Mouse (Mus musculus) hindbrain, embryonic 14.5 days (tissue): ENCODE measurements around the gene Hmgn2. TPM values are rescaled to one million over a fixed set of nuclear protein-coding genes. Genes with fewer than 3 reads are reported as not detected.

ENCODE experiments used
- ATAC-seq: fragments of 200-750 bp; cut with Nextera tagmentation; 2 replicates; pipeline ENCODE4 v1.8.0; 2017; ENCODE audit warnings: moderate number of reproducible peaks, mild to moderate bottlenecking, moderate TSS enrichment, moderate library complexity; ENCODE audit not compliant: low FRiP score
- DNase-seq: peaks from one replicate; pipeline ENCODE4 v3.0.0-alpha.2; 2015; ENCODE audit warnings: low spot score
- H3K27ac ChIP-seq: fragments of 300-500 bp; sonication (generic); 2 replicates; pipeline ENCODE4 v1.5.1; 2014; ENCODE audit warnings: mild to moderate bottlenecking, moderate library complexity
- H3K27me3 ChIP-seq: fragments of 300-500 bp; sonication (generic); 2 replicates; pipeline ENCODE4 v1.6.1; 2014; ENCODE audit warnings: mild to moderate bottlenecking, low read length, mixed read lengths; ENCODE audit not compliant: control insufficient read depth, insufficient read depth
- H3K36me3 ChIP-seq: fragments of 300-500 bp; sonication (generic); replicated peaks from 2 replicates; pipeline ENCODE4 v1.6.1; 2014; ENCODE audit not compliant: control insufficient read depth, insufficient read depth
- H3K4me1 ChIP-seq: fragments of 300-500 bp; sonication (generic); replicated peaks from 2 replicates; pipeline ENCODE4 v1.6.1; 2014; ENCODE audit warnings: antibody characterized with exemption, low read length, mixed read lengths; ENCODE audit not compliant: control insufficient read depth, insufficient read depth
- H3K4me2 ChIP-seq: fragments of 300-500 bp; sonication (generic); replicated peaks from 2 replicates; pipeline ENCODE4 v1.6.1; 2014; ENCODE audit warnings: mild to moderate bottlenecking, moderate library complexity
- H3K4me3 ChIP-seq: fragments of 300-500 bp; sonication (generic); replicated peaks from 2 replicates; pipeline ENCODE4 v1.5.1; 2014; ENCODE audit warnings: mild to moderate bottlenecking, low read length
- H3K9ac ChIP-seq: fragments of 300-500 bp; sonication (generic); 2 replicates; pipeline ENCODE4 v1.6.1; 2014
- H3K9me3 ChIP-seq: fragments of 300-500 bp; sonication (generic); 2 replicates; pipeline ENCODE4 v1.6.1; 2016; ENCODE audit warnings: low read length; ENCODE audit not compliant: control insufficient read depth
- WGBS: fragments of 180-500 bp; shearing (Covaris S2); extraction: QIAGEN DNeasy Blood & Tissue Kit; methylation state at CpG from one replicate; pipeline ENCODE4 v1.1.7; 2014; 5-methylcytosine and 5-hydroxymethylcytosine counted together
- polyA plus RNA-seq: library from polyadenylated mRNA; unstranded; fragments of >200 nt; fragmentation: Nextera tagmentation; extraction: Ambion mirVana; gene quantifications from 2 replicates; pipeline ENCODE4 v1.2.1, GENCODE M21; 2014

Gene Hmgn2
- polyA plus RNA-seq, 1 experiment from 2014 or later: 1,147 TPM

DNA sequence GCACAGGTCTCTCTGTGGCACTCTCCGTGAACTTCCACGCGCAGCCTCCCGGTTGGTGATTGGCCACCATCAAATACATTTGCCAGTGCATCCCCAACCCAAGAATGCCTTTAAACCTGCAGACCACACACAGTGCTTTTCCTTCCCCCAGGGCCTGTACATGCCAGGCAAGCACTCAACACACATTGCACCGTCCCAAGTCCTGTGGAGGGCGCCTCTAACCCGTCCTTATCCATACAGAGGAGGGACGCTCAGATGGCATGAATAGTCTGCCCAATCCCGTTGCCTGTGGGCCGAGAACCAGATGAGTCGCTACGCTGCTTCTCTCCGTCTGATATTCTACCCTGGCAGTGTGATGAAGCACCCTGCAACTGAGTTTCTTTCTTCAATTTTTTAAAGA, 14.5 kb upstream of the Hmgn2 start:
- 83% methylated on average over 13 of the region's 13 CpGs for WGBS
- H3K27ac ChIP-seq: no peak overlapping the region
- H3K4me1 ChIP-seq: no peaks in the 10 kb centered on the region
- H3K4me2 ChIP-seq: no peak overlapping the region
- no peak overlapping the region for H3K9ac ChIP-seq
- DNase-seq (no peak), ATAC-seq (no peak)
- no peaks in the 10 kb centered on the region for H3K27me3 ChIP-seq
- H3K9me3 ChIP-seq: no peaks in the 10 kb centered on the region
- peaks cover 72% of the 10 kb centered on the region for H3K36me3 ChIP-seq
- H3K4me3 ChIP-seq: no peak overlapping the region

GRCm38 (mm10) chr4:133980496-133980895, 12.0 kb upstream of the Hmgn2 start:
- no peak overlapping the region for H3K27ac ChIP-seq
- no peaks in the 10 kb centered on the region for H3K27me3 ChIP-seq
- DNase-seq (no peak), ATAC-seq (no peak)
- 93% methylated on average over 5 of the region's 5 CpGs for WGBS
- H3K4me3 ChIP-seq: no peak overlapping the region
- no peak overlapping the region for H3K4me2 ChIP-seq
- H3K4me1 ChIP-seq: no peaks in the 10 kb centered on the region
- H3K9me3 ChIP-seq: no peaks in the 10 kb centered on the region
- peaks cover 68% of the 10 kb centered on the region for H3K36me3 ChIP-seq
- no peak overlapping the region for H3K9ac ChIP-seq

DNA sequence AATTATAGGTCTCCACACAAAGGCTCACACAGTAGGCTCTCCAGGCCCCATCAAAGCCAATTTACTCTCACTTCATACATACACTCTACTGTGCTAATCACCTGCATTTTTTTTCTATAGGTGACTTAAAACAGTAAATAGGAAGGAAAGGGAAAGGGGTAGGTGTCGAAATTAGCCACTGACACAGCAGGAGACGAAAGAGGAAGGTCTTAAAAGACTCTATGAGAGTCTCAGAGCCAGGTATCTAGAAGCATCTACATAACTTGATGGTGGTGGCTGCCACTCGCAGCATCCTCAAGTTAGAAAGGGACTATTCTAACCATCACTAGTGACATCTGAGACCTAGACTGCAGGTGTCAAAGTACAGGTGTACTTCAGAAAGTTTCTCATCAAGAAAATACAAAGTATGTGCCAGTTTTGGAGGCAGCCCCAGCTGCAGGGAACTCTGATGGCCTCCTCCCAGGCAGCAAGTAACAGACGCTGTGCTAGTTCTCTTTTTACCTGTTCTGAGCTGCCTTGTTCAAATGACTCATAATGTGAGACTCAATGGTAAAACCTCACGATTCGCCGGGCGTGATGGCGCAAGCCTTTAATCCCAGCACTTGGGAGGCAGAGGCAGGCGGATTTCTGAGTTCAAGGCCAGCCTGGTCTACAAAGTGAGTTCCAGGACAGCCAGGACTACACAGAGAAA, 9.7 kb upstream of the Hmgn2 start:
- ATAC-seq (no peak), DNase-seq (no peak)
- no peak overlapping the region for H3K27ac ChIP-seq
- no peak overlapping the region for H3K4me2 ChIP-seq
- 93% methylated on average over 10 of the region's 10 CpGs for WGBS
- no peaks in the 10 kb centered on the region for H3K4me1 ChIP-seq
- H3K9me3 ChIP-seq: no peaks in the 10 kb centered on the region
- H3K36me3 ChIP-seq: peaks cover 65% of the 10 kb centered on the region
- H3K4me3 ChIP-seq: no peak overlapping the region
- no peaks in the 10 kb centered on the region for H3K27me3 ChIP-seq
- H3K9ac ChIP-seq: no peak overlapping the region

- Histone ChIP-seq H3K27me3 (no peaks in the 10 kb centered on the region), H3K9ac (no peak overlapping the region), H3K9me3 (no peaks in the 10 kb centered on the region), H3K27ac (peak overlapping the region; percentile 38), H3K4me2 (no peak overlapping the region), H3K4me1 (peaks cover 25% of the 10 kb centered on the region), H3K36me3 (peaks cover 24% of the 10 kb centered on the region; the same call in 1 of the 2 replicates), H3K4me3 (no peak overlapping the region)
- 51% methylated on average over 8 of the region's 8 CpGs for WGBS
- DNase-seq: no peak
- ATAC-seq: no peak
Measured at GRCm38 (mm10) chr4:133971741-133972140, 3.3 kb upstream of the Hmgn2 start.

GRCm38 (mm10) chr4:133970876-133971275, 2.4 kb upstream of the Hmgn2 start:
- Histone ChIP-seq H3K4me1 (peaks cover 33% of the 10 kb centered on the region), H3K9ac (no peak overlapping the region), H3K27me3 (no peaks in the 10 kb centered on the region), H3K27ac (peak overlapping the region; percentile 97), H3K36me3 (peaks cover 23% of the 10 kb centered on the region; the same call in 1 of the 2 replicates), H3K4me3 (no peak overlapping the region), H3K4me2 (no peak overlapping the region), H3K9me3 (no peaks in the 10 kb centered on the region)
- DNase-seq (no peak), ATAC-seq (no peak)
- 66% methylated on average over 13 of the region's 13 CpGs for WGBS

DNA sequence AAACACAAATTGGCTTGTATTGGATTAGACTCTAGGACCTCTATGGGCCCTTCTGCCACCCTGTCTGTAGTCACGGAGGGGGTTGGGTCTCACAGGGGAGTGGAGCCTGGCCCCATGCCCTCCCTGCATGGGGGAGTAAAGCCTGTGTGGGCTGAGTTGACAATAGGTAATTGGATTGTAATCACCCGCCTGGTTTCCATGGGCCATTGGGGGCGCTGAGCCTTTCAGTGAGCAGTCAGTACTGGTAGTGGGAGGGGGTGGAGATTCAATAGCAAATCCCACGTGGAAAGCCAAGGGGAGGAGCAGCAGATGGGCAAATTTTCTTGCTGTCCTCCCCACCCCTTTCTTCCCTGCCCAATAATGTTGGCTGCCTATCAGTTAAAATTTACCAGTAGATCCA, 1.7 kb upstream of the Hmgn2 start:
- H3K9ac ChIP-seq: no peak overlapping the region
- H3K4me1 ChIP-seq: peaks cover 38% of the 10 kb centered on the region
- H3K4me3 ChIP-seq: no peak overlapping the region
- H3K36me3 ChIP-seq: peaks cover 26% of the 10 kb centered on the region
- ATAC-seq (no peak), DNase-seq (no peak)
- H3K27me3 ChIP-seq: no peaks in the 10 kb centered on the region
- no peak overlapping the region for H3K4me2 ChIP-seq
- 5% methylated on average over 4 of the region's 4 CpGs for WGBS
- H3K27ac ChIP-seq: peak overlapping the region; percentile 97
- H3K9me3 ChIP-seq: no peaks in the 10 kb centered on the region

DNA sequence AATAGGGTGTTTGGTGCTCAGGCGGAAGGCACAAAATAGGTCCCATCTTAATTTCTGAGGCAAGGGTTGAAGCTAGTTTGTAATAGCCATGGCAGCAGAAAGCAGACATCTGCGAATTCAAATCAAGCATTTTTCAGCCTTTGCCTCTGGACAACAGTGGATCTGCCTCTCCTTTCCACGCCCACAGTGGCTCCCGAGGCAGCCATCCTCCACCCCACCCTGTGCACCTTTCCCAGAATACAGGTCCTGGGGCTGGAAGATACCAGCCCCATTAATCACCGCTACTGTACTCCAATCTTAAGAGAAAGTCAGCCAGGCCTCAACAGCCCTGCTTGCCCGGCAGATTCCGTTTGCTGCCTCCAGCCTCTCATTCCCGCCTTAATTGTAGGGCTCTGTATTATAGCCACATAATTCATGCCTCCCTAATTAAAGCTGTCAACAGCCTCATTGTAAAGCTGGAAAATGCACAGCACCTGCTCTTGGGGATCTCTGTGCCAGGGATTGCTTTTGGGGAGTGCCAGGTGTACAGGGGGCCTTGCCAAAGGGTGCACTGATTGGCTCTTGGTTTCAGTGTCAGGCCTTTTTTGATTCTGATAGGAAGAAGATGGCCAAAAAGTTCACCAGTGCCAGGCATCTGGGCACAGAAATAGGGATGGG, 792 bp upstream of the Hmgn2 start:
- DNase-seq (peak; percentile 56), ATAC-seq (no peak)
- WGBS: 41% methylated on average over 8 of the region's 8 CpGs
- peaks cover 38% of the 10 kb centered on the region for H3K4me1 ChIP-seq
- H3K36me3 ChIP-seq: peaks cover 25% of the 10 kb centered on the region
- no peaks in the 10 kb centered on the region for H3K9me3 ChIP-seq
- no peaks in the 10 kb centered on the region for H3K27me3 ChIP-seq
- peak overlapping the region; percentile 58 for H3K4me3 ChIP-seq
- peak overlapping the region; percentile 90; the same call in 1 of the 2 replicates for H3K9ac ChIP-seq
- H3K27ac ChIP-seq: peak overlapping the region; percentile 97
- peak overlapping the region; percentile 94 for H3K4me2 ChIP-seq

- Histone ChIP-seq H3K36me3 (peaks cover 35% of the 10 kb centered on the region), H3K4me1 (peaks cover 38% of the 10 kb centered on the region), H3K9ac (peak overlapping the region; percentile 90), H3K9me3 (no peaks in the 10 kb centered on the region), H3K27me3 (no peaks in the 10 kb centered on the region), H3K4me2 (peak overlapping the region; percentile 94), H3K27ac (peak overlapping the region; percentile 97), H3K4me3 (peak overlapping the region; percentile 58)
- WGBS: 0% methylated on average over 27 of the region's 29 CpGs
- peak; percentile 81 for ATAC-seq
- DNase-seq: peak; percentile 95
Measured at GRCm38 (mm10) chr4:133967866-133968149, 642 bp downstream of the Hmgn2 start.

DNA sequence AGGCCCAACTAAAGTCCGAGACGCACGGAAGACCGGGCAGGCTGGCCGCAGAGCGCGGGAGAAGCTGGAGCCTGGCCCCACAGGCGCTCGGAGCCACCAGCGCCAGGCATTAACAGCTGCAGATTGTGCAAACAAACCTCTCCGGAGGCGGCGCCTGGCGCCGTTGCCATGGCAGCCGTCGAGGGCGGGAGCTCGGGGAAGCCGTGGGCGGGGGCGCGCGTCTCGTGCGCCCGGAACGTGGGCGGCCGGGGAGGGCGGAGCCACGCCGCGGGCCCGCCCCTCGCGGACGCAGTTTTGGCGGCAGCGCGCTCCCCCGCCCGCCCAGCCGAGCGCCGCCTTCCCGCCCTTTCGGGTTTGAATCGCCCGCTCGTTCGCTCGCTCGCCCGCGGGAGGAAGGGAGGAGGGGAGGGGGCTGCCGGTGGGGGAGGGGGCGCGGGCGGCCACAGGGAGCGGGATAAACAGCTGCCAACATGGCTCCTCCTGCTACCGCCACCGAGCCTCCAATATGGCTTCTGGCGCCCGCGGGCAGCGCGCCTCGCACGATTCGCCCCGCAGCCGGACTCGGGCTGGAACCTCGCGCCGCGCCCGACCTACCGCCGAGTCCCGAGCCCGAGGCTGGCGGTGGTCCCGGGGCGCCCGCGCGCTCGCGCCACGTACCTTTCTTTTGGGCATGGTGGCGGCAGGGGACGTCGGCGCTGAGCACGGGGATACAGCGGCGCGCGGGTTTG, 1.1 kb downstream of the Hmgn2 start:
- Histone ChIP-seq H3K4me3 (peak overlapping the region; percentile 58), H3K27ac (peak overlapping the region; percentile 97), H3K4me1 (peaks cover 38% of the 10 kb centered on the region), H3K9ac (peak overlapping the region; percentile 90), H3K9me3 (no peaks in the 10 kb centered on the region), H3K4me2 (peak overlapping the region; percentile 94), H3K36me3 (peaks cover 37% of the 10 kb centered on the region), H3K27me3 (no peaks in the 10 kb centered on the region)
- 1% methylated on average over 42 of the region's 101 CpGs for WGBS
- ATAC-seq: peak; percentile 79
- DNase-seq: peak; percentile 98
